Mouse (Mus musculus): Measurements from ENCODE around the gene Rpusd4. TPM values are rescaled to one million over a fixed set of nuclear protein-coding genes. Genes with fewer than 3 reads are reported as not detected.

Gene Rpusd4
- polyA plus RNA-seq, 1 experiment from 2014 or later = 14.6 TPM

GRCm38 (mm10) chr9:35283415-35284069 is 15.9 kb downstream of the Rpusd4 start:
- no peak overlapping the region for H3K27ac ChIP-seq (ENCODE audit: low read length)
- no peaks in the 10 kb centered on the region for H3K4me1 ChIP-seq (ENCODE audit: insufficient read depth, low read depth, low read length)
- no peak for ATAC-seq
- no peak overlapping the region for H3K4me3 ChIP-seq (ENCODE audit: low read depth, low read length)
- TF ChIP-seq CTCF (IDR thresholded peaks at IDR 0.05) (no peak), EP300 (IDR thresholded peaks at IDR 0.05) (no peak)
- H3K4me2 ChIP-seq (replicated peaks; ENCODE audit: low read depth, low read length) = no peak overlapping the region
- H3K36me3 ChIP-seq (ENCODE audit: insufficient read depth, low read length) = no peaks in the 10 kb centered on the region
- H3K27me3 ChIP-seq (replicated peaks; ENCODE audit: insufficient read depth, low read length) = 0 out of 2 replicates have a peak, but pooled peaks cover 4% of the 10 kb centered on the region
- no peaks in the 10 kb centered on the region for H3K9me3 ChIP-seq (ENCODE audit: low read length)
- H3K9ac ChIP-seq (replicated peaks; ENCODE audit: low read depth) = no peak overlapping the region
- no peak for DNase-seq (ENCODE audit: low spot score)
- 68% methylated on average over 13 of the region's 13 CpGs for WGBS

GRCm38 (mm10) chr9:35284351-35284750 is 16.7 kb downstream of the Rpusd4 start:
- no peak for DNase-seq (ENCODE audit: low spot score)
- 83% methylated on average over 4 of the region's 4 CpGs for WGBS
- Histone ChIP-seq H3K27ac (ENCODE audit: low read length) (no peak overlapping the region), H3K36me3 (ENCODE audit: insufficient read depth, low read length) (no peaks in the 10 kb centered on the region), H3K4me2 (replicated peaks; ENCODE audit: low read depth, low read length) (no peak overlapping the region), H3K27me3 (replicated peaks; ENCODE audit: insufficient read depth, low read length) (0 out of 2 replicates have a peak, but pooled peaks cover 4% of the 10 kb centered on the region), H3K4me1 (ENCODE audit: insufficient read depth, low read depth, low read length) (no peaks in the 10 kb centered on the region), H3K9me3 (ENCODE audit: low read length) (no peaks in the 10 kb centered on the region), H3K9ac (replicated peaks; ENCODE audit: low read depth) (no peak overlapping the region), H3K4me3 (ENCODE audit: low read depth, low read length) (no peak overlapping the region)
- no peak for ATAC-seq
- no peak for TF ChIP-seq EP300 (IDR thresholded peaks at IDR 0.05)

GRCm38 (mm10) chr9:35286351-35286750 is 18.7 kb downstream of the Rpusd4 start:
- Histone ChIP-seq H3K4me1 (ENCODE audit: insufficient read depth, low read depth, low read length) (no peaks in the 10 kb centered on the region), H3K27me3 (replicated peaks; ENCODE audit: insufficient read depth, low read length) (0 out of 2 replicates have a peak, but pooled peaks cover 4% of the 10 kb centered on the region), H3K27ac (ENCODE audit: low read length) (no peak overlapping the region), H3K4me2 (replicated peaks; ENCODE audit: low read depth, low read length) (no peak overlapping the region), H3K9ac (replicated peaks; ENCODE audit: low read depth) (no peak overlapping the region), H3K36me3 (ENCODE audit: insufficient read depth, low read length) (no peaks in the 10 kb centered on the region), H3K4me3 (ENCODE audit: low read depth, low read length) (no peak overlapping the region), H3K9me3 (ENCODE audit: low read length) (no peaks in the 10 kb centered on the region)
- no peak for DNase-seq (ENCODE audit: low spot score)
- WGBS = 81% methylated on average over 3 of the region's 3 CpGs
- no peak for ATAC-seq
- TF ChIP-seq CTCF (IDR thresholded peaks at IDR 0.05) (no peak), EP300 (IDR thresholded peaks at IDR 0.05) (no peak)

- Histone ChIP-seq H3K4me2 (replicated peaks; ENCODE audit: low read depth, low read length) (no peak overlapping the region), H3K4me3 (ENCODE audit: low read depth, low read length) (no peak overlapping the region), H3K9ac (replicated peaks; ENCODE audit: low read depth) (no peak overlapping the region), H3K9me3 (ENCODE audit: low read length) (no peaks in the 10 kb centered on the region), H3K4me1 (ENCODE audit: insufficient read depth, low read depth, low read length) (no peaks in the 10 kb centered on the region), H3K27me3 (replicated peaks; ENCODE audit: insufficient read depth, low read length) (0 out of 2 replicates have a peak, but pooled peaks cover 4% of the 10 kb centered on the region), H3K36me3 (ENCODE audit: insufficient read depth, low read length) (no peaks in the 10 kb centered on the region), H3K27ac (ENCODE audit: low read length) (no peak overlapping the region)
- DNase-seq (ENCODE audit: low spot score) (no peak), ATAC-seq (no peak; the same call in 1 of the 2 replicates)
- 38% methylated on average over 7 of the region's 7 CpGs for WGBS
- no peak for TF ChIP-seq CTCF (IDR thresholded peaks at IDR 0.05)
- no peak for TF ChIP-seq EP300 (IDR thresholded peaks at IDR 0.05)
Observed at GRCm38 (mm10) chr9:35289992-35290391, 22.3 kb downstream of the Rpusd4 start.

- no peaks in the 10 kb centered on the region for H3K36me3 ChIP-seq (ENCODE audit: insufficient read depth, low read length)
- H3K9ac ChIP-seq (replicated peaks; ENCODE audit: low read depth) = no peak overlapping the region
- no peak for DNase-seq (ENCODE audit: low spot score)
- no peak for ATAC-seq
- TF ChIP-seq CTCF (IDR thresholded peaks at IDR 0.05) (no peak), EP300 (IDR thresholded peaks at IDR 0.05) (no peak)
- WGBS = 95% methylated on average over 3 of the region's 3 CpGs
- H3K4me2 ChIP-seq (replicated peaks; ENCODE audit: low read depth, low read length) = no peak overlapping the region
- no peak overlapping the region for H3K27ac ChIP-seq (ENCODE audit: low read length)
- H3K4me1 ChIP-seq (ENCODE audit: insufficient read depth, low read depth, low read length) = no peaks in the 10 kb centered on the region
- H3K9me3 ChIP-seq (ENCODE audit: low read length) = no peaks in the 10 kb centered on the region
- no peak overlapping the region for H3K4me3 ChIP-seq (ENCODE audit: low read depth, low read length)
- 0 out of 2 replicates have a peak, but pooled peaks cover 4% of the 10 kb centered on the region for H3K27me3 ChIP-seq (replicated peaks; ENCODE audit: insufficient read depth, low read length)
Observed at GRCm38 (mm10) chr9:35290417-35290816, 22.8 kb downstream of the Rpusd4 start.

- H3K36me3 ChIP-seq (ENCODE audit: insufficient read depth, low read length) = no peaks in the 10 kb centered on the region
- H3K4me3 ChIP-seq (ENCODE audit: low read depth, low read length) = no peak overlapping the region
- 0 out of 2 replicates have a peak, but pooled peaks cover 4% of the 10 kb centered on the region for H3K27me3 ChIP-seq (replicated peaks; ENCODE audit: insufficient read depth, low read length)
- H3K9me3 ChIP-seq (ENCODE audit: low read length) = no peaks in the 10 kb centered on the region
- no peak overlapping the region for H3K27ac ChIP-seq (ENCODE audit: low read length)
- no peak overlapping the region for H3K4me2 ChIP-seq (replicated peaks; ENCODE audit: low read depth, low read length)
- ATAC-seq = no peak
- DNase-seq (ENCODE audit: low spot score) = no peak
- WGBS = 51% methylated on average over 4 of the region's 4 CpGs
- TF ChIP-seq CTCF (IDR thresholded peaks at IDR 0.05) = no peak
- TF ChIP-seq EP300 (IDR thresholded peaks at IDR 0.05) = no peak
- H3K4me1 ChIP-seq (ENCODE audit: insufficient read depth, low read depth, low read length) = no peaks in the 10 kb centered on the region
- H3K9ac ChIP-seq (replicated peaks; ENCODE audit: low read depth) = no peak overlapping the region
Observed at GRCm38 (mm10) chr9:35290916-35291315, 23.3 kb downstream of the Rpusd4 start.

All from lung, postnatal 0 days (tissue).